Mouse (Mus musculus) megakaryocyte, embryonic 14.5 days (primary cell): Measurements from ENCODE around the gene Ctrc.

ENCODE experiments used
- FLI1 ChIP-seq: IDR thresholded peaks from 2 replicates; pipeline ENCODE4 v1.6.1; 2012; ENCODE audit warnings: low read length, inconsistent platforms, mixed read lengths
- GATA1 ChIP-seq: IDR thresholded peaks from 3 replicates; pipeline ENCODE4 v1.6.1; 2012; ENCODE audit warnings: mixed read lengths, low read length, inconsistent platforms, borderline replicate concordance

GRCm38 (mm10) chr4:141881950-141882349 is 35.8 kb upstream of the Ctrc start:
- TF ChIP-seq GATA1 (no peak), FLI1 (no peak)
